Mouse (Mus musculus) embryonic facial prominence, embryonic 10.5 days (tissue): ENCODE measurements around the gene Tmem182. TPM values are rescaled to one million over a fixed set of nuclear protein-coding genes. Genes with fewer than 3 reads are reported as not detected.

Source experiments
- DNase-seq: peaks from one replicate; pipeline ENCODE4 v3.0.0-alpha.2; 2017; ENCODE audit warnings: low spot score
- H3K27ac ChIP-seq: fragments of 300-500 bp; sonication (generic); replicated peaks from 2 replicates; pipeline ENCODE4 v1.5.1; 2016; ENCODE audit warnings: mild to moderate bottlenecking
- H3K27me3 ChIP-seq: fragments of 300-500 bp; sonication (generic); replicated peaks from 2 replicates; pipeline ENCODE4 v1.6.1; 2016; ENCODE audit warnings: low read depth, mild to moderate bottlenecking; ENCODE audit not compliant: poor library complexity, severe bottlenecking
- H3K36me3 ChIP-seq: fragments of 300-500 bp; sonication (generic); replicated peaks from 2 replicates; pipeline ENCODE4 v1.6.1; 2016; ENCODE audit warnings: mild to moderate bottlenecking, moderate library complexity
- H3K4me1 ChIP-seq: fragments of 300-500 bp; sonication (generic); 2 replicates; pipeline ENCODE4 v1.6.1; 2016
- H3K4me3 ChIP-seq: fragments of 300-500 bp; sonication (generic); 2 replicates; pipeline ENCODE4 v1.5.1; 2016; ENCODE audit warnings: mild to moderate bottlenecking, moderate library complexity
- H3K9me3 ChIP-seq: fragments of 300-500 bp; sonication (generic); 2 replicates; pipeline ENCODE4 v1.6.1; 2016; ENCODE audit warnings: mild to moderate bottlenecking
- WGBS: fragments of 180-500 bp; shearing (Covaris S2); methylation state at CpG from one replicate; pipeline ENCODE4 v1.1.7; 2016; 5-methylcytosine and 5-hydroxymethylcytosine counted together
- polyA plus RNA-seq: library from polyadenylated mRNA; unstranded; fragments of >200 nt; fragmentation: Nextera tagmentation; extraction: Ambion mirVana; gene quantifications from 2 replicates; pipeline ENCODE4 v1.2.1, GENCODE M21; 2016

The Tmem182 gene
- polyA plus RNA-seq, 1 experiment from 2014 or later = not detected

- Histone ChIP-seq H3K36me3 (peaks cover 30% of the 10 kb centered on the region), H3K4me1 (peaks cover 11% of the 10 kb centered on the region; the same call in 1 of the 2 replicates), H3K27me3 (no peaks in the 10 kb centered on the region), H3K9me3 (peaks cover 9% of the 10 kb centered on the region; the same call in 1 of the 2 replicates), H3K27ac (no peak overlapping the region), H3K4me3 (no peak overlapping the region)
- 83% methylated on average over 3 of the region's 3 CpGs for WGBS
- DNase-seq = no peak
Observed at GRCm38 (mm10) chr1:40776763-40777162, 28.6 kb upstream of the Tmem182 start.

DNA sequence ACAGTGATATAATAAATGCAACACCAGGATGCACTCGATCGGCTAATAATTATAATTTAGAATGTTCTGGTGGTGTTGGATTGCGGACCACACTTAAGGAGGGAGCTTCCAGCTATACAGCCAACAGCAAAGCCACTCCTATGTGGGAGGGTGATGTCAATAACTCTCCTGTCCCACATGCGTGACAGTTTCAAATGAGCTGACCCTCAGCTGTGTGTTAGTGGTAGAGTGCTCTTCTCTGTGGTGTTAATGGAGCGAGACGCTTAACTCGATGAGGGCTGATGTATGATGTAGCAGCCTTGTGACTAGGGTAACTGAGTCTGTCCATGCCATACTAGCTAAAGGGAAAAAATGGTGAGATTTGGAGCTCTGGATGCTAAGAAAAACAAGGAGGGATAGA is 22.0 kb upstream of the Tmem182 start:
- no peaks in the 10 kb centered on the region for H3K4me1 ChIP-seq
- H3K9me3 ChIP-seq = peaks cover 9% of the 10 kb centered on the region; the same call in 1 of the 2 replicates
- 96% methylated on average over 7 of the region's 7 CpGs for WGBS
- H3K27ac ChIP-seq = no peak overlapping the region
- peaks cover 18% of the 10 kb centered on the region for H3K36me3 ChIP-seq
- H3K4me3 ChIP-seq = no peak overlapping the region
- H3K27me3 ChIP-seq = 0 out of 2 replicates have a peak, but pooled peaks cover 3% of the 10 kb centered on the region
- DNase-seq = no peak

GRCm38 (mm10) chr1:40784306-40784705 is 21.1 kb upstream of the Tmem182 start:
- no peak overlapping the region for H3K4me3 ChIP-seq
- 0 out of 2 replicates have a peak, but pooled peaks cover 6% of the 10 kb centered on the region for H3K27me3 ChIP-seq
- H3K27ac ChIP-seq = no peak overlapping the region
- 85% methylated on average over 9 of the region's 9 CpGs for WGBS
- DNase-seq = no peak
- 0 out of 2 replicates have a peak, but pooled peaks cover under 1% of the 10 kb centered on the region for H3K9me3 ChIP-seq
- H3K4me1 ChIP-seq = no peaks in the 10 kb centered on the region
- H3K36me3 ChIP-seq = peaks cover 9% of the 10 kb centered on the region

DNA sequence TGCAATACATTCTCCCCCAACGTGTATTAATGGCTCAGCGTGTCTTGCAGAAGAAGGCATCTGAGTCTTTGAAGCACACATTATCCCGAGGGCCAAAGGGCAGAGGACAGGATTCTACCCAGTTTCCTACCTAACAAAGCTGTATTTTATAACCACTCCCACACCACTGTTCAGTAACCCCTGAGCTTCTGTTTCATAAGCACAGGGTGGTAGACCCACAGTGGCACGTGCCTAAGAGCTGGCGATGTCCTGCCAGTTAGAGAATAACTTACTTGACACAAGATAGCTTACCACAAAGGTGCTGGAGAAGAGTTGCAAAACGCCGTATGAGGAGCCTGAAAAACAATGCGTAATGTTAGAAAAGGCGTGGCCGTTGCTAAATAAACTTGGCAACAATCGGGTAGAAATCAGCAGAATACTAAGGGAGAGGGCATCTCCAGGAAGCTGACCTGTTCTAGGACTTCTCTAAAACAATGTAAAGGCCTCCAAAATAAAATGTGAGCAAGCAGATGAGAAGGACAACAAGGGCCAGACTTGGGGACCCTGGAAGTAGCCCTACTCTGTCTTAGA is 19.4 kb upstream of the Tmem182 start:
- DNase-seq = no peak
- Histone ChIP-seq H3K27me3 (0 out of 2 replicates have a peak, but pooled peaks cover 7% of the 10 kb centered on the region), H3K9me3 (no peaks in the 10 kb centered on the region), H3K27ac (no peak overlapping the region), H3K4me1 (peaks cover 9% of the 10 kb centered on the region; the same call in 1 of the 2 replicates), H3K4me3 (no peak overlapping the region), H3K36me3 (no peaks in the 10 kb centered on the region)
- WGBS = 88% methylated on average over 11 of the region's 11 CpGs

- WGBS = 86% methylated on average over 6 of the region's 6 CpGs
- no peak for DNase-seq
- H3K27me3 ChIP-seq = 0 out of 2 replicates have a peak, but pooled peaks cover 7% of the 10 kb centered on the region
- no peak overlapping the region for H3K4me3 ChIP-seq
- H3K36me3 ChIP-seq = no peaks in the 10 kb centered on the region
- peaks cover 9% of the 10 kb centered on the region; the same call in 1 of the 2 replicates for H3K4me1 ChIP-seq
- H3K27ac ChIP-seq = no peak overlapping the region
- no peaks in the 10 kb centered on the region for H3K9me3 ChIP-seq
Observed at GRCm38 (mm10) chr1:40788956-40789355, 16.4 kb upstream of the Tmem182 start.

GRCm38 (mm10) chr1:40789666-40790233 is 15.7 kb upstream of the Tmem182 start:
- Histone ChIP-seq H3K36me3 (no peaks in the 10 kb centered on the region), H3K9me3 (no peaks in the 10 kb centered on the region), H3K27me3 (0 out of 2 replicates have a peak, but pooled peaks cover 7% of the 10 kb centered on the region), H3K4me3 (peak overlapping the region; percentile 78), H3K27ac (no peak overlapping the region), H3K4me1 (peaks cover 9% of the 10 kb centered on the region; the same call in 1 of the 2 replicates)
- WGBS = 33% methylated on average over 5 of the region's 5 CpGs
- no peak for DNase-seq

DNA sequence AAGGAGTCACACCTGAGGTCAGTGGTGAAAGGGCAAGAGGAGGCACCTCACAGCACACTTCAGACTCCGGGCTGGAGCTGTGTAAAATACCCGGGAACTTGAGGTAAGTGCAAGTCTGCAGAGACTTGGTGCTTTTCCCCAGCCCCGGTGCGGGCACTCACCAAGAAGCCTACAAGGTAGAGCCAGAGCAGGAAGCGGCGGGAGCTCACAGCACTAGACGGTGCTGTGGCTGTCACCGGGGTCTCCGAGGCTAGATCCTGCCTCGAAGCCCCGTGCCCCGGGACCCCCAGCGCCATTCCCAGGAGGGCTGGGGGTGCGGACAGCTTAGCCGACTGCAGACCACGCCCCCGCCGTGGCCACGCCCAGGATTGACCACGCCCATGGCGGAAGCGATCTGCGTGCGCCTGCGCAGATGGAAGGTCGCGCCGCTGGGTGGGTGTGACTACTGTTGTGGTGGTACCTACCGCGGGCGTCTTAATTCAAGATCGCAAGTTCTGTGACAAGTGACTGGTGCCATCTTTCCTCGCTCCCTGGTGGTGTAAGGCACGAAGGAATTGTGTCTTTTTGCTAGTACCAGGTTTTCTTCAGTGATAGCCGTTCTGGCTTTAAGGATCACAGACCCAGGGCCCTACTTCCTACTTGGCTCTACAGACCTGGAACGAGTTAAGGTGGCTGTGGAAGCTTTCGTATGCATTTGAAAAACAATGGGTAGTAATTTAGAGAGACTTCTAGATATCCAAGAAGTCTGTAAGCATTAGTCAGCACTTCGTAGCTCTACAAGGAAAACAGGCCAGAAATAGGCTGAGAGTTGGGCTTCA is 14.9 kb upstream of the Tmem182 start, which contains the start of gene Mfsd9:
Gene Mfsd9, minus strand, starts transcription at position 364 of the 818 bp plus-strand sequence.
- H3K27ac ChIP-seq = peak within 1 kb of the TSS; percentile 80
- no peaks in the 10 kb centered on the region for H3K36me3 ChIP-seq
- 5% methylated on average over 38 of the region's 38 CpGs for WGBS
- peaks cover 9% of the 10 kb centered on the region; the same call in 1 of the 2 replicates for H3K4me1 ChIP-seq
- peak; percentile 94 for DNase-seq
- no peaks in the 10 kb centered on the region for H3K9me3 ChIP-seq
- H3K4me3 ChIP-seq = peak within 1 kb of the TSS; percentile 78
- H3K27me3 ChIP-seq = 0 out of 2 replicates have a peak, but pooled peaks cover 7% of the 10 kb centered on the region

DNA sequence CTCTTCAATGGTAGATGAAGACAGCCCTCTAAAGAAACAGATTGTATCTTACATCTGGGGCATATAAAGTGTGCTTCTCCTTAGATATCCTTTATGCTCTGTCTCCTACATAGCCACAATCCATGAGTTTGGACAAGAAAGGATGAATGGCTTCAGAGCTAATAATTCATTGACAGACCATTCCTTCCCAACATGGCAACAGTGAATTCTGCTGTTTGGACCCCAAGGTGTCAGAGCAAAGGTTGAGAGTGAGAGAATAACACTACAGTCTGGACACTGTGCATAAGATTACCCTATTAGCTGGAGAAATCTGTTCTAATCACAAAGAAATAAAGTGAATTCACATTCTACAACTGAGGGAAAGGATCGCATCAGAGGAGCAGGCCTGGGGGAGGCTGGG is 9.9 kb upstream of the Tmem182 start:
- Histone ChIP-seq H3K27me3 (no peaks in the 10 kb centered on the region), H3K4me1 (0 out of 2 replicates have a peak, but pooled peaks cover under 1% of the 10 kb centered on the region), H3K27ac (no peak overlapping the region), H3K4me3 (no peak overlapping the region), H3K9me3 (no peaks in the 10 kb centered on the region), H3K36me3 (no peaks in the 10 kb centered on the region)
- WGBS = 93% methylated on average over 1 of the region's 1 CpGs
- no peak for DNase-seq

GRCm38 (mm10) chr1:40797348-40797747 is 8.1 kb upstream of the Tmem182 start:
- DNase-seq = peak; percentile 65
- H3K4me1 ChIP-seq = no peaks in the 10 kb centered on the region
- no peaks in the 10 kb centered on the region for H3K27me3 ChIP-seq
- H3K36me3 ChIP-seq = no peaks in the 10 kb centered on the region
- no peak overlapping the region for H3K4me3 ChIP-seq
- no peaks in the 10 kb centered on the region for H3K9me3 ChIP-seq
- H3K27ac ChIP-seq = no peak overlapping the region
- WGBS = 17% methylated on average over 5 of the region's 5 CpGs

- Histone ChIP-seq H3K36me3 (no peaks in the 10 kb centered on the region), H3K9me3 (no peaks in the 10 kb centered on the region), H3K27ac (no peak overlapping the region), H3K27me3 (no peaks in the 10 kb centered on the region), H3K4me1 (no peaks in the 10 kb centered on the region), H3K4me3 (no peak overlapping the region)
- DNase-seq = no peak
- WGBS = 91% methylated on average over 8 of the region's 8 CpGs
Observed at GRCm38 (mm10) chr1:40799121-40799520, 6.3 kb upstream of the Tmem182 start.

GRCm38 (mm10) chr1:40800908-40801307 is 4.5 kb upstream of the Tmem182 start:
- Histone ChIP-seq H3K27me3 (no peaks in the 10 kb centered on the region), H3K4me3 (no peak overlapping the region), H3K4me1 (no peaks in the 10 kb centered on the region), H3K27ac (no peak overlapping the region), H3K36me3 (no peaks in the 10 kb centered on the region), H3K9me3 (no peaks in the 10 kb centered on the region)
- no peak for DNase-seq
- 91% methylated on average over 5 of the region's 5 CpGs for WGBS

DNA sequence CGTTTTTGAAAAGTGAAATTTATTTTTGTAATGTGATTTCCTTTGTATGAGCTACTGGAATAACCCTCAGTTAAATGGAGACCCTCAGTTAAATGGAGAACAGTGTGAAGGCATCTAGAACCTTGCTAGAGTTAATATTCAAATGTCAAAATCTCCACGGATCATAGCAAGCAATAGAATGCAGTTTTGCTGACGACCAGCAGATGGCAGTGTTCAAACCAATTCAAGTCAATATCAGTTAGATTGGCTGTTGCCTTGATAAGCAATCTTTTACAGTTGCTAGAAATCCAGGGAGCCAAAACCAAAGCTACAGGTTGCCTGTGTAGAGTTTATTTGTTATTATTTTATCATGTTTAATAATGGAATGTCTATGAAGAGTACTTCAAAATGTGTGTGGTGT is 2.6 kb upstream of the Tmem182 start:
- H3K36me3 ChIP-seq = no peaks in the 10 kb centered on the region
- H3K9me3 ChIP-seq = no peaks in the 10 kb centered on the region
- H3K27me3 ChIP-seq = no peaks in the 10 kb centered on the region
- H3K4me1 ChIP-seq = no peaks in the 10 kb centered on the region
- WGBS = 25% methylated on average over 3 of the region's 3 CpGs
- no peak overlapping the region for H3K27ac ChIP-seq
- no peak overlapping the region for H3K4me3 ChIP-seq
- peak; percentile 41 for DNase-seq
